Mouse (Mus musculus): ENCODE measurements at regions not wholly inside any gene's neighbourhood (a gene's known extent, or its start where the extent isn't known, plus 50 kb on each side); places are given as distances from the start of the nearest gene placed in this dataset.

- Histone ChIP-seq H3K27me3 (ENCODE audit: control insufficient read depth in 1 of 2, insufficient read depth in 2 of 2, low read length in 2 of 2) (peaks cover 8 to 14% of the 10 kb centered on the region in 2 experiments), H3K9ac (ENCODE audit: control insufficient read depth, low read depth, low read length, poor library complexity, severe bottlenecking) (no peak overlapping the region), H3K4me1 (ENCODE audit: control insufficient read depth in 1 of 2, insufficient read depth in 2 of 2, low read length in 2 of 2) (no peaks in the 10 kb centered on the region), H3K4me3 (ENCODE audit: control insufficient read depth in 1 of 2, insufficient read depth in 1 of 2, low read depth in 2 of 2, low read length in 2 of 2) (no peak overlapping the region), H3K9me3 (replicated peaks; ENCODE audit: insufficient read depth, low read length) (no peaks in the 10 kb centered on the region), H3K27ac (ENCODE audit: control insufficient read depth, low read depth, low read length) (no peak overlapping the region), H3K79me2 (ENCODE audit: control insufficient read depth, insufficient read depth, low read length, poor library complexity) (no peaks in the 10 kb centered on the region), H3K36me3 (ENCODE audit: control insufficient read depth in 1 of 2, insufficient read depth in 2 of 2, low read length in 2 of 2) (no peaks in the 10 kb centered on the region)
- DNase-seq (ENCODE audit: low read depth, low spot score): no peak
- no peak for TF ChIP-seq CHD2 (IDR thresholded peaks at IDR 0.05; ENCODE audit: low read length)
- TF ChIP-seq BHLHE40 (IDR thresholded peaks at IDR 0.05; ENCODE audit: borderline replicate concordance, low read depth, low read length): no peak
- TF ChIP-seq CTCF (IDR thresholded peaks at IDR 0.05 in 2 of 3, conservative IDR thresholded peaks at IDR 0.05 in 1 of 3; ENCODE audit: control insufficient read depth in 1 of 3, insufficient read depth in 1 of 3, low read depth in 2 of 3, low read length in 3 of 3, poor library complexity in 1 of 3, severe bottlenecking in 1 of 3): no peak
- no peak for TF ChIP-seq TCF12 (IDR thresholded peaks at IDR 0.05; ENCODE audit: low read depth, low read length)
These were observed 102.9 kb upstream of the Adpgk start for GRCm38 (mm10) chr9:59188411-59188810.

- TF ChIP-seq USF2 (IDR thresholded peaks at IDR 0.05; ENCODE audit: borderline replicate concordance in 1 of 2, insufficient read depth in 1 of 2, low read depth in 1 of 2, low read length in 2 of 2) (no peak), UBTF (IDR thresholded peaks at IDR 0.05; ENCODE audit: borderline replicate concordance, insufficient read depth, low read depth, low read length) (no peak), NELFE (IDR thresholded peaks at IDR 0.05; ENCODE audit: low read depth, low read length) (no peak), SMC3 (IDR thresholded peaks at IDR 0.05; ENCODE audit: low read depth, low read length) (no peak), USF1 (IDR thresholded peaks at IDR 0.05; ENCODE audit: low read depth, low read length) (no peak), GABPA (IDR thresholded peaks at IDR 0.05; ENCODE audit: low read depth, low read length) (no peak), TCF12 (IDR thresholded peaks at IDR 0.05; ENCODE audit: low read depth, low read length) (no peak), BHLHE40 (IDR thresholded peaks at IDR 0.05; ENCODE audit: borderline replicate concordance, low read depth, low read length) (no peak)
- Histone ChIP-seq H3K9me3 (replicated peaks; ENCODE audit: insufficient read depth, low read length) (no peaks in the 10 kb centered on the region), H3K27me3 (ENCODE audit: control insufficient read depth in 1 of 2, insufficient read depth in 2 of 2, low read length in 2 of 2) (peaks cover 5 to 16% of the 10 kb centered on the region in 2 experiments), H3K4me3 (ENCODE audit: control insufficient read depth in 1 of 2, insufficient read depth in 1 of 2, low read depth in 2 of 2, low read length in 2 of 2) (no peak overlapping the region), H3K36me3 (ENCODE audit: control insufficient read depth in 1 of 2, insufficient read depth in 2 of 2, low read length in 2 of 2) (no peaks in the 10 kb centered on the region), H3K27ac (ENCODE audit: control insufficient read depth, low read depth, low read length) (no peak overlapping the region), H3K4me1 (ENCODE audit: control insufficient read depth in 1 of 2, insufficient read depth in 2 of 2, low read length in 2 of 2) (no peaks in the 10 kb centered on the region), H3K9ac (ENCODE audit: control insufficient read depth, low read depth, low read length, poor library complexity, severe bottlenecking) (no peak overlapping the region), H3K79me2 (ENCODE audit: control insufficient read depth, insufficient read depth, low read length, poor library complexity) (no peaks in the 10 kb centered on the region)
- no peak for DNase-seq (ENCODE audit: low read depth, low spot score)
These were observed 105.0 kb upstream of the Adpgk start for GRCm38 (mm10) chr9:59186326-59186725.

- TF ChIP-seq NRF1 (IDR thresholded peaks at IDR 0.05; ENCODE audit: insufficient read depth, low read depth, low read length, poor library complexity, severe bottlenecking): no peak
- TF ChIP-seq MAFK (IDR thresholded peaks at IDR 0.05; ENCODE audit: borderline replicate concordance, low read depth, low read length): no peak
- no peaks in the 10 kb centered on the region for H3K9me3 ChIP-seq (replicated peaks; ENCODE audit: insufficient read depth, low read length)
- peaks cover 4 to 9% of the 10 kb centered on the region in 2 experiments for H3K27me3 ChIP-seq (ENCODE audit: control insufficient read depth in 1 of 2, insufficient read depth in 2 of 2, low read length in 2 of 2)
- H3K79me2 ChIP-seq (ENCODE audit: control insufficient read depth, insufficient read depth, low read length, poor library complexity): no peaks in the 10 kb centered on the region
- no peak overlapping the region for H3K27ac ChIP-seq (ENCODE audit: control insufficient read depth, low read depth, low read length)
- H3K4me3 ChIP-seq (ENCODE audit: control insufficient read depth in 1 of 2, insufficient read depth in 1 of 2, low read depth in 2 of 2, low read length in 2 of 2): no peak overlapping the region
- no peak for DNase-seq (ENCODE audit: low read depth, low spot score)
- H3K9ac ChIP-seq (ENCODE audit: control insufficient read depth, low read depth, low read length, poor library complexity, severe bottlenecking): no peak overlapping the region
- no peaks in the 10 kb centered on the region for H3K4me1 ChIP-seq (ENCODE audit: control insufficient read depth in 1 of 2, insufficient read depth in 2 of 2, low read length in 2 of 2)
- no peaks in the 10 kb centered on the region for H3K36me3 ChIP-seq (ENCODE audit: control insufficient read depth in 1 of 2, insufficient read depth in 2 of 2, low read length in 2 of 2)
These were observed 107.3 kb upstream of the Adpgk start for GRCm38 (mm10) chr9:59184089-59184488.

All from MEL (cell line).